Mouse (Mus musculus) small intestine, adult 2 months (tissue): Measurements from ENCODE around the gene Insr.

Experiments used
- CTCF ChIP-seq: fragments of 200-500 bp; IDR thresholded peaks from 2 replicates; pipeline ENCODE4 v1.5.1; 2012; ENCODE audit warnings: low read depth, mild to moderate bottlenecking, control low read depth, inconsistent platforms, low read length, moderate library complexity, mixed read lengths; ENCODE audit not compliant: insufficient replicate concordance, insufficient read length; ENCODE audit errors: extremely low read depth
- POLR2A ChIP-seq: fragments of 200-500 bp; IDR thresholded peaks from 2 replicates; pipeline ENCODE4 v1.6.1; 2012; ENCODE audit warnings: low read depth, mild to moderate bottlenecking, control low read depth, inconsistent platforms, low read length, moderate library complexity

- TF ChIP-seq CTCF, result no peak
- TF ChIP-seq POLR2A, result no peak
Measured at GRCm38 (mm10) chr8:3216541-3217092, 62.8 kb downstream of the Insr start.
